Mouse (Mus musculus) embryonic facial prominence, embryonic 13.5 days (tissue): ENCODE measurements around the gene Ccnd2. TPM values are rescaled to one million over a fixed set of nuclear protein-coding genes. Genes with fewer than 3 reads are reported as not detected.

Source experiments
- ATAC-seq: fragments of 200-750 bp; cut with Nextera tagmentation; 2 replicates; pipeline ENCODE4 v1.8.0; 2017; ENCODE audit warnings: low read depth; ENCODE audit not compliant: insufficient number of reproducible peaks, insufficient read depth, low FRiP score, low TSS enrichment
- H3K27ac ChIP-seq: fragments of 300-500 bp; sonication (generic); 2 replicates; pipeline ENCODE4 v1.5.1; 2015; ENCODE audit warnings: moderate library complexity, mild to moderate bottlenecking, inconsistent platforms
- H3K27me3 ChIP-seq: fragments of 300-500 bp; sonication (generic); 2 replicates; pipeline ENCODE4 v1.6.1; 2015; ENCODE audit warnings: mild to moderate bottlenecking, inconsistent platforms
- H3K36me3 ChIP-seq: fragments of 300-500 bp; sonication (generic); 2 replicates; pipeline ENCODE4 v1.6.1; 2015; ENCODE audit warnings: mild to moderate bottlenecking, inconsistent platforms
- H3K4me1 ChIP-seq: fragments of 300-500 bp; sonication (generic); 2 replicates; pipeline ENCODE4 v1.6.1; 2015; ENCODE audit warnings: inconsistent platforms
- H3K4me2 ChIP-seq: fragments of 300-500 bp; sonication (generic); 2 replicates; pipeline ENCODE4 v1.6.1; 2015; ENCODE audit warnings: moderate library complexity, mild to moderate bottlenecking, inconsistent platforms
- H3K4me3 ChIP-seq: fragments of 300-500 bp; sonication (generic); 2 replicates; pipeline ENCODE4 v1.5.1; 2015; ENCODE audit warnings: mild to moderate bottlenecking, inconsistent platforms
- H3K9ac ChIP-seq: fragments of 300-500 bp; sonication (generic); 2 replicates; pipeline ENCODE4 v1.6.1; 2015; ENCODE audit warnings: mild to moderate bottlenecking, inconsistent platforms
- H3K9me3 ChIP-seq: fragments of 300-500 bp; sonication (generic); 2 replicates; pipeline ENCODE4 v1.6.1; 2016; ENCODE audit warnings: inconsistent platforms
- WGBS: fragments of 180-500 bp; shearing (Covaris S2); methylation state at CpG from one replicate; pipeline ENCODE4 v1.1.7; 2015; ENCODE audit warnings: mixed read lengths; 5-methylcytosine and 5-hydroxymethylcytosine counted together
- polyA plus RNA-seq: library from polyadenylated mRNA; unstranded; fragments of >200 nt; fragmentation: Nextera tagmentation; extraction: Ambion mirVana; gene quantifications from 2 replicates; pipeline ENCODE4 v1.2.1, GENCODE M21; 2015

The Ccnd2 gene
- polyA plus RNA-seq, 1 experiment from 2014 or later = 1,213 TPM

GRCm38 (mm10) chr6:127154708-127155268, 2.8 kb upstream of the Ccnd2 start:
- H3K4me2 ChIP-seq = peak overlapping the region; percentile 90
- WGBS = 1% methylated on average over 34 of the region's 34 CpGs
- no peaks in the 10 kb centered on the region for H3K9me3 ChIP-seq
- 0 out of 2 replicates have a peak, but pooled peaks have one; percentile 17 for ATAC-seq
- H3K4me3 ChIP-seq = peak overlapping the region; percentile 78
- no peaks in the 10 kb centered on the region for H3K36me3 ChIP-seq
- H3K9ac ChIP-seq = peak overlapping the region; percentile 72
- H3K27me3 ChIP-seq = 0 out of 2 replicates have a peak, but pooled peaks cover 3% of the 10 kb centered on the region
- peak overlapping the region; percentile 95 for H3K27ac ChIP-seq
- peaks cover 42% of the 10 kb centered on the region for H3K4me1 ChIP-seq

GRCm38 (mm10) chr6:127153972-127154707, 2.1 kb upstream of the Ccnd2 start:
- under 1% methylated on average over 30 of the region's 30 CpGs for WGBS
- Histone ChIP-seq H3K27ac (peak overlapping the region; percentile 95), H3K4me2 (peak overlapping the region; percentile 90), H3K4me1 (peaks cover 42% of the 10 kb centered on the region), H3K9me3 (no peaks in the 10 kb centered on the region), H3K4me3 (peak overlapping the region; percentile 78), H3K27me3 (0 out of 2 replicates have a peak, but pooled peaks cover 3% of the 10 kb centered on the region), H3K36me3 (no peaks in the 10 kb centered on the region), H3K9ac (peak overlapping the region; percentile 72)
- ATAC-seq = no peak

GRCm38 (mm10) chr6:127153296-127153800, 1.4 kb upstream of the Ccnd2 start:
- Histone ChIP-seq H3K9me3 (no peaks in the 10 kb centered on the region), H3K36me3 (no peaks in the 10 kb centered on the region), H3K27ac (peak overlapping the region; percentile 95), H3K4me2 (peak overlapping the region; percentile 90), H3K27me3 (0 out of 2 replicates have a peak, but pooled peaks cover 3% of the 10 kb centered on the region), H3K9ac (peak overlapping the region; percentile 72), H3K4me1 (peaks cover 44% of the 10 kb centered on the region), H3K4me3 (peak overlapping the region; percentile 78)
- under 1% methylated on average over 28 of the region's 28 CpGs for WGBS
- no peak for ATAC-seq

GRCm38 (mm10) chr6:127151565-127152105, 358 bp downstream of the Ccnd2 start:
- H3K9me3 ChIP-seq = no peaks in the 10 kb centered on the region
- H3K27ac ChIP-seq = peak overlapping the region; percentile 95
- under 1% methylated on average over 29 of the region's 29 CpGs for WGBS
- peak; percentile 4; the same call in 1 of the 2 replicates for ATAC-seq
- peaks cover 57% of the 10 kb centered on the region for H3K4me1 ChIP-seq
- H3K4me2 ChIP-seq = peak overlapping the region; percentile 90
- H3K27me3 ChIP-seq = no peaks in the 10 kb centered on the region
- H3K36me3 ChIP-seq = peaks cover 6% of the 10 kb centered on the region
- peak overlapping the region; percentile 72 for H3K9ac ChIP-seq
- peak overlapping the region; percentile 78 for H3K4me3 ChIP-seq

GRCm38 (mm10) chr6:127150663-127151564, 1.1 kb downstream of the Ccnd2 start:
- H3K27me3 ChIP-seq = no peaks in the 10 kb centered on the region
- H3K4me3 ChIP-seq = peak overlapping the region; percentile 78
- peaks cover 65% of the 10 kb centered on the region for H3K4me1 ChIP-seq
- H3K27ac ChIP-seq = peak overlapping the region; percentile 95
- H3K4me2 ChIP-seq = peak overlapping the region; percentile 90
- ATAC-seq = peak; percentile 57; the same call in 1 of the 2 replicates
- H3K36me3 ChIP-seq = peaks cover 13% of the 10 kb centered on the region
- H3K9ac ChIP-seq = peak overlapping the region; percentile 96
- no peaks in the 10 kb centered on the region for H3K9me3 ChIP-seq
- 0% methylated on average over 32 of the region's 34 CpGs for WGBS

GRCm38 (mm10) chr6:127149944-127150662, 1.9 kb downstream of the Ccnd2 start:
- under 1% methylated on average over 38 of the region's 38 CpGs for WGBS

GRCm38 (mm10) chr6:127149303-127149943, 2.6 kb downstream of the Ccnd2 start:
- under 1% methylated on average over 30 of the region's 30 CpGs for WGBS
- peak overlapping the region; percentile 78 for H3K4me3 ChIP-seq
- H3K9ac ChIP-seq = peak overlapping the region; percentile 96
- no peak for ATAC-seq
- peak overlapping the region; percentile 90 for H3K4me2 ChIP-seq
- H3K36me3 ChIP-seq = peaks cover 28% of the 10 kb centered on the region
- H3K27me3 ChIP-seq = no peaks in the 10 kb centered on the region
- peaks cover 62% of the 10 kb centered on the region for H3K4me1 ChIP-seq
- peak overlapping the region; percentile 90 for H3K27ac ChIP-seq
- no peaks in the 10 kb centered on the region for H3K9me3 ChIP-seq

More at GRCm38 (mm10) chr6:127149944-127150662, 1.9 kb downstream of the Ccnd2 start:
- H3K4me1 ChIP-seq = peaks cover 61% of the 10 kb centered on the region
- no peaks in the 10 kb centered on the region for H3K27me3 ChIP-seq
- ATAC-seq = no peak
- no peaks in the 10 kb centered on the region for H3K9me3 ChIP-seq
- peak overlapping the region; percentile 78 for H3K4me3 ChIP-seq
- H3K27ac ChIP-seq = peak overlapping the region; percentile 90
- peaks cover 21% of the 10 kb centered on the region for H3K36me3 ChIP-seq
- H3K9ac ChIP-seq = peak overlapping the region; percentile 96
- H3K4me2 ChIP-seq = peak overlapping the region; percentile 90

- Histone ChIP-seq H3K4me3 (peak overlapping the region; percentile 78), H3K36me3 (peaks cover 35% of the 10 kb centered on the region), H3K9me3 (no peaks in the 10 kb centered on the region), H3K27ac (peak overlapping the region; percentile 90), H3K4me1 (peaks cover 62% of the 10 kb centered on the region), H3K27me3 (no peaks in the 10 kb centered on the region), H3K9ac (peak overlapping the region; percentile 96), H3K4me2 (peak overlapping the region; percentile 90)
- WGBS = 4% methylated on average over 20 of the region's 20 CpGs
- ATAC-seq = no peak
Measured at GRCm38 (mm10) chr6:127148526-127149302, 3.3 kb downstream of the Ccnd2 start.

- no peak overlapping the region for H3K27ac ChIP-seq
- peak overlapping the region; percentile 78 for H3K4me3 ChIP-seq
- H3K27me3 ChIP-seq = no peaks in the 10 kb centered on the region
- no peak overlapping the region for H3K9ac ChIP-seq
- peaks cover 62% of the 10 kb centered on the region for H3K4me1 ChIP-seq
- no peak for ATAC-seq
- peak overlapping the region; percentile 90 for H3K4me2 ChIP-seq
- peaks cover 39% of the 10 kb centered on the region for H3K36me3 ChIP-seq
- WGBS = 0% methylated on average over 4 of the region's 4 CpGs
- H3K9me3 ChIP-seq = no peaks in the 10 kb centered on the region
Measured at GRCm38 (mm10) chr6:127147665-127148064, 4.3 kb downstream of the Ccnd2 start.
